Mouse (Mus musculus): ENCODE data around the gene Dnaic2. TPM values are rescaled to one million over a fixed set of nuclear protein-coding genes. Genes with fewer than 3 reads are reported as not detected.

Gene Dnaic2
- polyA plus RNA-seq, 1 experiment: 1.7 TPM

GRCm38 (mm10) chr11:114731711-114732110, 4.5 kb downstream of the Dnaic2 start:
- Histone ChIP-seq H3K4me3 (ENCODE audit: low read depth, low read length) (no peak overlapping the region), H3K9me3 (replicated peaks; ENCODE audit: control insufficient read depth, insufficient read depth, low read length, poor library complexity, severe bottlenecking) (no peaks in the 10 kb centered on the region), H3K27me3 (ENCODE audit: control insufficient read depth, insufficient read depth, low read length, poor library complexity, severe bottlenecking) (no peaks in the 10 kb centered on the region), H3K4me1 (ENCODE audit: control insufficient read depth, insufficient read depth, low read length) (no peaks in the 10 kb centered on the region), H3K9ac (ENCODE audit: low read depth, poor library complexity, severe bottlenecking) (no peak overlapping the region), H3K27ac (ENCODE audit: insufficient read depth, low read length) (no peak overlapping the region), H3K36me3 (ENCODE audit: control insufficient read depth, insufficient read depth, low read length, poor library complexity, severe bottlenecking) (no peaks in the 10 kb centered on the region)
- no peak for TF ChIP-seq EP300 (IDR thresholded peaks at IDR 0.05; ENCODE audit: insufficient read depth, low read depth, low read length)
- no peak for TF ChIP-seq POLR2A (IDR thresholded peaks at IDR 0.05; ENCODE audit: insufficient read depth, low read length)
- no peak for TF ChIP-seq CTCF (IDR thresholded peaks at IDR 0.05; ENCODE audit: low read depth, low read length)

GRCm38 (mm10) chr11:114732890-114733289, 5.7 kb downstream of the Dnaic2 start:
- no peaks in the 10 kb centered on the region for H3K4me1 ChIP-seq (ENCODE audit: control insufficient read depth, insufficient read depth, low read length)
- H3K36me3 ChIP-seq (ENCODE audit: control insufficient read depth, insufficient read depth, low read length, poor library complexity, severe bottlenecking): no peaks in the 10 kb centered on the region
- H3K9ac ChIP-seq (ENCODE audit: low read depth, poor library complexity, severe bottlenecking): peak overlapping the region; percentile 13; the same call in 1 of the 2 replicates
- no peaks in the 10 kb centered on the region for H3K9me3 ChIP-seq (replicated peaks; ENCODE audit: control insufficient read depth, insufficient read depth, low read length, poor library complexity, severe bottlenecking)
- H3K27ac ChIP-seq (ENCODE audit: insufficient read depth, low read length): no peak overlapping the region
- H3K27me3 ChIP-seq (ENCODE audit: control insufficient read depth, insufficient read depth, low read length, poor library complexity, severe bottlenecking): no peaks in the 10 kb centered on the region
- TF ChIP-seq EP300 (IDR thresholded peaks at IDR 0.05; ENCODE audit: insufficient read depth, low read depth, low read length) (no peak), CTCF (IDR thresholded peaks at IDR 0.05; ENCODE audit: low read depth, low read length) (no peak), POLR2A (IDR thresholded peaks at IDR 0.05; ENCODE audit: insufficient read depth, low read length) (no peak)
- peak overlapping the region; percentile 43 for H3K4me3 ChIP-seq (ENCODE audit: low read depth, low read length)

- Histone ChIP-seq H3K27ac (ENCODE audit: insufficient read depth, low read length) (no peak overlapping the region), H3K36me3 (ENCODE audit: control insufficient read depth, insufficient read depth, low read length, poor library complexity, severe bottlenecking) (no peaks in the 10 kb centered on the region), H3K9ac (ENCODE audit: low read depth, poor library complexity, severe bottlenecking) (no peak overlapping the region), H3K4me3 (ENCODE audit: low read depth, low read length) (no peak overlapping the region), H3K27me3 (ENCODE audit: control insufficient read depth, insufficient read depth, low read length, poor library complexity, severe bottlenecking) (no peaks in the 10 kb centered on the region), H3K9me3 (replicated peaks; ENCODE audit: control insufficient read depth, insufficient read depth, low read length, poor library complexity, severe bottlenecking) (no peaks in the 10 kb centered on the region), H3K4me1 (ENCODE audit: control insufficient read depth, insufficient read depth, low read length) (no peaks in the 10 kb centered on the region)
- TF ChIP-seq POLR2A (IDR thresholded peaks at IDR 0.05; ENCODE audit: insufficient read depth, low read length): no peak
- no peak for TF ChIP-seq CTCF (IDR thresholded peaks at IDR 0.05; ENCODE audit: low read depth, low read length)
- TF ChIP-seq EP300 (IDR thresholded peaks at IDR 0.05; ENCODE audit: insufficient read depth, low read depth, low read length): no peak
These were observed 8.9 kb downstream of the Dnaic2 start for GRCm38 (mm10) chr11:114736111-114736510.

GRCm38 (mm10) chr11:114736913-114737624, 9.9 kb downstream of the Dnaic2 start:
- Histone ChIP-seq H3K27me3 (ENCODE audit: control insufficient read depth, insufficient read depth, low read length, poor library complexity, severe bottlenecking) (no peaks in the 10 kb centered on the region), H3K9ac (ENCODE audit: low read depth, poor library complexity, severe bottlenecking) (peak overlapping the region; percentile 52), H3K36me3 (ENCODE audit: control insufficient read depth, insufficient read depth, low read length, poor library complexity, severe bottlenecking) (no peaks in the 10 kb centered on the region), H3K9me3 (replicated peaks; ENCODE audit: control insufficient read depth, insufficient read depth, low read length, poor library complexity, severe bottlenecking) (no peaks in the 10 kb centered on the region), H3K4me1 (ENCODE audit: control insufficient read depth, insufficient read depth, low read length) (no peaks in the 10 kb centered on the region), H3K4me3 (ENCODE audit: low read depth, low read length) (peak overlapping the region; percentile 61), H3K27ac (ENCODE audit: insufficient read depth, low read length) (peak overlapping the region; percentile 83)
- TF ChIP-seq POLR2A (IDR thresholded peaks at IDR 0.05; ENCODE audit: insufficient read depth, low read length) (no peak), CTCF (IDR thresholded peaks at IDR 0.05; ENCODE audit: low read depth, low read length) (peak; percentile 54)

GRCm38 (mm10) chr11:114740598-114740997, 13.4 kb downstream of the Dnaic2 start:
- Histone ChIP-seq H3K36me3 (ENCODE audit: control insufficient read depth, insufficient read depth, low read length, poor library complexity, severe bottlenecking) (no peaks in the 10 kb centered on the region), H3K4me3 (ENCODE audit: low read depth, low read length) (no peak overlapping the region), H3K27me3 (ENCODE audit: control insufficient read depth, insufficient read depth, low read length, poor library complexity, severe bottlenecking) (no peaks in the 10 kb centered on the region), H3K9ac (ENCODE audit: low read depth, poor library complexity, severe bottlenecking) (no peak overlapping the region), H3K27ac (ENCODE audit: insufficient read depth, low read length) (no peak overlapping the region), H3K4me1 (ENCODE audit: control insufficient read depth, insufficient read depth, low read length) (no peaks in the 10 kb centered on the region), H3K9me3 (replicated peaks; ENCODE audit: control insufficient read depth, insufficient read depth, low read length, poor library complexity, severe bottlenecking) (no peaks in the 10 kb centered on the region)
- TF ChIP-seq EP300 (IDR thresholded peaks at IDR 0.05; ENCODE audit: insufficient read depth, low read depth, low read length): no peak
- no peak for TF ChIP-seq CTCF (IDR thresholded peaks at IDR 0.05; ENCODE audit: low read depth, low read length)
- TF ChIP-seq POLR2A (IDR thresholded peaks at IDR 0.05; ENCODE audit: insufficient read depth, low read length): no peak

GRCm38 (mm10) chr11:114741451-114741850, 14.2 kb downstream of the Dnaic2 start:
- no peaks in the 10 kb centered on the region for H3K36me3 ChIP-seq (ENCODE audit: control insufficient read depth, insufficient read depth, low read length, poor library complexity, severe bottlenecking)
- H3K4me1 ChIP-seq (ENCODE audit: control insufficient read depth, insufficient read depth, low read length): no peaks in the 10 kb centered on the region
- no peak overlapping the region for H3K27ac ChIP-seq (ENCODE audit: insufficient read depth, low read length)
- H3K4me3 ChIP-seq (ENCODE audit: low read depth, low read length): no peak overlapping the region
- TF ChIP-seq CTCF (IDR thresholded peaks at IDR 0.05; ENCODE audit: low read depth, low read length): no peak
- no peak for TF ChIP-seq EP300 (IDR thresholded peaks at IDR 0.05; ENCODE audit: insufficient read depth, low read depth, low read length)
- no peak overlapping the region for H3K9ac ChIP-seq (ENCODE audit: low read depth, poor library complexity, severe bottlenecking)
- no peaks in the 10 kb centered on the region for H3K27me3 ChIP-seq (ENCODE audit: control insufficient read depth, insufficient read depth, low read length, poor library complexity, severe bottlenecking)
- no peaks in the 10 kb centered on the region for H3K9me3 ChIP-seq (replicated peaks; ENCODE audit: control insufficient read depth, insufficient read depth, low read length, poor library complexity, severe bottlenecking)
